Mouse (Mus musculus) erythroblast, adult 5-6 weeks (primary cell): ENCODE results near the gene Gpr152. TPM values are rescaled to one million over a fixed set of nuclear protein-coding genes. Genes with fewer than 3 reads are reported as not detected.

ENCODE experiments used
- ATAC-seq: replicated peaks from 2 replicates; pipeline ENCODE4 v1.8.0; 2016; ENCODE audit warnings: moderate number of reproducible peaks, mild to moderate bottlenecking, moderate TSS enrichment, inconsistent platforms; ENCODE audit not compliant: poor library complexity, low FRiP score, severe bottlenecking
- total RNA-seq, 2 experiments: library from RNA; stranded (forward) in 1 of 2; stranded (reverse) in 1 of 2; fragments of 150-400 nt in 1 of 2; fragments of 200-764, 138-1000 nt in 1 of 2; gene quantifications; 2 replicates each; pipeline versions ENCODE4 v1.2.3 to v1.2.4; 2015 to 2017; ENCODE audit warnings: low replicate concordance in 2 of 2

Gpr152 gene
- total RNA-seq, 2 experiments from 2014 or later, result not detected

GRCm38 (mm10) chr19:4164100-4164499, 24.5 kb downstream of the Gpr152 start:
- no peak for ATAC-seq

GRCm38 (mm10) chr19:4164721-4165120, 25.1 kb downstream of the Gpr152 start:
- no peak for ATAC-seq

DNA sequence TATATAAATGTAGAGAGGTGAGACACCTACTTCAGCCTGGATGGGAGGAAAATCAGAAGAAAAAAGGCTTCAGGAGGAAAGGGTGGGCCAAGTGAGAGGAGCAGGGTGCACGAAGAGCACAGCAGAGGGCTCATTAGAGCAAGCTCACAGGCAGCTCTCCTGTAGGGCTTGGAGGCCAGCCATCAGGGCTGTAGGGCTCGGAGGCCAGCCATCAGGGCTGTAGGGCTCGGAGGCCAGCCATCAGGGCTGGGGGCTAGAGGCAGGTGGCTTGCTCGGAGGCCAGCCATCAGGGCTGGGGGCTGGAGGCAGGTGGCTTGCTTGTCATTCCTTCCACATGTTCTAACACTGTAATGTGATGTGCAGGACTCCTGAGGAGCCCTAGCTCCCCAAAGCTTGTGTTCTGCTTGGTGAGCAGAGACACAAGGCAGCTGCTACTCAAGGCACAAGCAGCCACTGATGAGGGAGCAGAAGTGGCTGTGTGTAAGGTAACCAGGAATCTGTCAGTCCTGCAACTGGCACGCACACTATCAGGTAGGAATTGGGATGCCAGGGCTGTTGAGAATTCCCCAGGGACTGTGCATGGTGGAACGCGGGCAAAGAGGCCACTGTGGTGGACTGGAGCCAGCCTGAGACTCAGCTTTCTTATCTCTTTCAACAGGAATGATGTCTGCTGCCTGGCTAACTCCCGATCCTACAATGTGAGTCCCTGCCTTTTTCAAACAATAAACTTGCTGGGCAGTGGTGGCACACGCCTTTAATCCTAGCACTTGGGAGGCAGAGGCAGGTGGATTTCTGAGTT, 27.3 kb downstream of the Gpr152 start:
- no peak for ATAC-seq

DNA sequence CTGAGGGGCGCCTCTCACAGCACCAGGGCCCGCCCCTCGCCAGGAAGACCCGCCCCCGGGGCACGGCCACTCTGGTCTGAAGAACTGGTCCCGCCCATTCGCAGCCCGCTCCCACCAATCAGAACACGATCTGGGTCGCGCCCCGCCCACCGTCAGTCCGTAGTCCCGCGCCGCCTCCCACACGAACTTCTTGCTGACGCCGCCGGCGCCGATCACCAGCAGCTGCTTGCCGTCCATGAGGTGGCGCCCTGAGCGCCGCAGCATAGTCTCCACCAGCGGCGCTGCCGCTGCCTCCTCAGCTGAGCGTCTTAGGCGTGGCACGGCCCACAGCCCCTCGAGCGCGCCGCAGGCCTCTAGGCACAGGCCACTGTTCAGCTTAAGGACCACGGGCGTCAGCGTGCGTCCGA, 29.8 kb downstream of the Gpr152 start:
- ATAC-seq, result peak; percentile 94

GRCm38 (mm10) chr19:4169810-4170209, 30.2 kb downstream of the Gpr152 start:
- ATAC-seq, result no peak; the same call in 1 of the 2 replicates

DNA sequence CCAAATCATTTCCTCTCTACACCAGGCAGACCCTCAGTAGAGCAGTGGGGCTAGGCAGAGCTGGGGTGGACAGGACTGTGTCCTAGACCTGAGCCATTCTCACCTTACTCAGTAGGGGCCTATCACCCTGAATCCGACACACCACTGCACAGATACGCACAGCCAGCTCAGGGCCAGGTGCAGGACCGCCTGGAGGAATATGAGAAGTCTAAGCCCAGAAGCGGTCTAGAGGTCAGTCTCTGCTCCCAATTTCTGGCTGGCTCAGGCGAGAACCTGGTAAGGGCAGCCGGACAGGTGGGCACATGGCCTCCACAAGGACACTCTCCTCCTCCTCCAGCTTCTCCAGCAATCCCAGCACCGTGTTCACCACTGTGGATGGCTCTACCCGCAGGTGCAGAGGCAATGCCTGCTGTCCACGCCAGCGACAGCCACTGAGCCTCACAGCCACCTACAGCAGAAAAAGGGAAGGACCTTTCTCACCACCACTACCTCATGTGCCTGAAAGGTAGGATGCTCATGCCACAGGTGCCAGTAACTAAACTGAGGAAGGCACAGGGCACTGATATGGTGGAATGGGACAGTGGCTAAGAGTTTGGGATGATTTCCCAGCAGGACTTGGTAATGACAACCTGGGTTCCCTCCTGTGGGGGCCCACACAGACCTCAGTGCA, 31.3 kb downstream of the Gpr152 start:
- no peak for ATAC-seq

GRCm38 (mm10) chr19:4171393-4172290, 32.1 kb downstream of the Gpr152 start:
- ATAC-seq, result no peak

DNA sequence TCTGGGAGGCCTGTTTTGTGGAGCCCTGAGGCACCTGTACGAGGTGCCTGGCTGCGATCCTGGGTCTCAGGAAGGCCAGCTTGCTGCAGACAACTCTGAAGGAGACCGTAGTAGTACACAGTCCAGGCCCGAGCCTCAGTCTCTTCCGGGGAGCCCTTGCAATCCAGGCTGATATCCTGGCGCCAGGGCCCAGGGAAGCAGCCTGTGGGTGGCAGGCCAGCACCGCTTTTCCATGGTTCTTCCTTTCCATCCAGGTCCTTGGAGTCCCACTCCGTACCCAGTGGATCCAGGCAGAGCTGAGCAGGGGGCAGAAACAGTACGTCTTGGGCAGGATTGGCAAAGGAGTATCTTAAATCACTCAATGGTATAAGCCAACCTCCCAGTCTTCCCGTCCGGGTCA, 33.3 kb downstream of the Gpr152 start:
- no peak for ATAC-seq

- ATAC-seq, result no peak
These were observed 35.9 kb downstream of the Gpr152 start, which contains the start of gene Carns1 for GRCm38 (mm10) chr19:4175368-4175947. Gene Carns1, minus strand, starts transcription at chr19:4175479.

- no peak for ATAC-seq
These were observed 40.8 kb downstream of the Gpr152 start for GRCm38 (mm10) chr19:4180411-4180810.

DNA sequence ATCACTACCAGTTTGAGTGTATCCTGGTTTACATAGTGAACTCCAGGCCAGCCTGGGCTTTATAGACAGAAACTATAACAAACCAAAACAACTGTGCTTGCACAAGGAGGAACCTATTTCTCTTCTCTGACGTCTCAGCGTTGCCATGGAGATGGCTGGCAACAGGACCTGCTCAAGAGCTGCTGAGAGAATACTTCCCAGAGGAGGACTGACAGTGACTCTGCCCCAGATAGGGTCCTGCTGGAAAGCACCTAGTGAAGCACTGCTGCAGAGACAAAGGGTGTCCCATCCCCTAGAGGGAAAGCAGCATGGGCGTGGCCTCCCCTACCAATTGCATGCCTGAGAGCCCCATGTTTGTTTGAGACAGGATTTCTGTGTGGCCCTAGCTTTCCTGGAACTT, 42.3 kb downstream of the Gpr152 start:
- ATAC-seq, result no peak

DNA sequence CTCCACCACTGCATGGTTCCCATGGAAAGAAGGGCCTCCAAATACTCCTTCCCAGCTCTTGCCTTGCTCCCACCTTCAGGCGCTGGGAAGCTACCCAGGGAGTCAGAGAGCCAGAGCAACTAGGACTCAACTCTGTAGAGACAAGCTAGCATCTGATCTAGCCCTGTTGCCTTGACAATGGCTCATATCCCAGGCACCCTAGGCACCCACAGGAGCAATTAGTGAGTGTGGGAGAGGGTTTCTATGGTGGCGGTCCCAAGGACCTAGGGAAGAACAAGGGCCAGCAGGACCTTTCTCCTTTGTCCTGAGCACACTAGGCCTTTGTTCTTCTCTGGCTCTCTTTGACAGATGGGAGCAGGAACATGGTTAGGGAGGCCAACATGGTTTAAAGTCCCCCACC, 44.1 kb downstream of the Gpr152 start:
- no peak for ATAC-seq

DNA sequence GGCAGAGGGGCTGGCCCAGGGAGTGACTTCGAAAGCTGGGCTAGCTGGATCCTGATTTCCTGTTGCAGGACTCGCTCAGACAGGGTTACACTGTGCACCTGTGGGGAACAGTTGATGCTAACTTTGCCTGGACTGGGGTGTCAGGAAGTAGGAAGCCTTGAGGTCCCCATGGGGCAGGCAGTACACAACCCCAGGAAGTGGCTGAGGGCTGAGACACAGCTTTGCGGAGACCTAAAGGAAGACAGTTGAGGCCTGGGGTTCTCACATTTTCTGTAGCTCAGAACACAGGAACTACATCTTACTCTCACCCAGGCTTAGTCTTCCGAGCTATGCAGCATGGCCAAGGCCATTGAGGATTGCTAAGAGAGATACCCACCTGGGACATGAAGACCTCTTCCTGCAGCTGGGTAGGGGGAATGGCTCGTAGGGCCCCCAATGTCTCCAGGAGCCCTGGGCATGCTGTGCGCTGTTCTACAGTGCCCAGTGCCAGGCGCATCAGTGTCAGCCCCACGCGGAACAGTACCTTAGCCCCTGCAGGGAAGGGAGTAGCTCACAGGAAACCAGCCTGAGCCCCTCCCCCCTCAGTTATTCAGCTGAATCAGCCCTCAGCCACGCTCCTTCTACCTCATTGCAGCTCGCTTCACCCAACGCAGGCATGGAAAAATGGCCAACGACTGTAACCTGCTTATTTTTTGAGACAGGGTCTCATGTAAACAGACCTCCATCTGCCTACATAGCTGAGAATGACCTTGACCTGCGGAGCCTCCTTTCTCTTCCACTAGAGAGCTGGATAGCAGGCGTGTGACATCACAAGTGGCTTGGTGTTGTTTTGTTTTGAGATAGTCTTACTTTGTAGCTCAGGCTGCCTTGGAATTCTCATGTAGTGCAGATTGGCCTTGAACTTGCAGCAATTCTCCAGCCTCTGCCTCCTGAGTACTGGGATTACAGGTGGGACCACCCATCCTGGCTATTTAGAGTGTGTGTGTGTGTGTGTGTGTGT, 45.7 kb downstream of the Gpr152 start:
- no peak for ATAC-seq

- no peak for ATAC-seq
These were observed 47.7 kb downstream of the Gpr152 start for GRCm38 (mm10) chr19:4187303-4187702.

- no peak for ATAC-seq
These were observed 49.5 kb downstream of the Gpr152 start for GRCm38 (mm10) chr19:4189051-4189620.

DNA sequence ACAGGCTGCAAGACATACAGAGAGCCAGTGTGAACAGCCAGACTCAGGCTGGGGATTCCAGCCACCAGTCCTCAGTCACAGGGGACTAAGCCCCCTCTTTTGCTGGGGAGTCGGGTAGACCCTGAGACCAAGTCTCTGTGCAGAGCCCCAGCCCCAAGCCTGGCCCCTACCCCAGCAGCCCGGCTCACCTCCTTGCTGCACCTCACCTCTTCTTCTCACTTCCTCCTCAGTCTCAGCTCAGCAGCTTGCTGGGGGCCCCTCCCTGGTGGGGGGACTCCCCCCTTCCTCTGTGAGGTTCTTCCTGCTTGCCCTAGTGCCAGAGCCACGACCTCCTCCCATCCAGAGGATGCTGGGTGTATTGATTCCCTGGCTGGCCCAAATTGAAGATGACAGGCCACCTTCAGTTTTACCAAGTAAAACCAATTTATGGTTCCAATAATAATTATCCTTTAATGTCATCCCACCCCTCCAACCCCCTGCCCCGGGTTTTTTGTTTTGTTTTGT, 51.3 kb downstream of the Gpr152 start, which contains the start of gene Tbc1d10c:
Tbc1d10c (minus strand) TSS at position 454 of the 504 bp plus-strand sequence.
- ATAC-seq, result no peak

DNA sequence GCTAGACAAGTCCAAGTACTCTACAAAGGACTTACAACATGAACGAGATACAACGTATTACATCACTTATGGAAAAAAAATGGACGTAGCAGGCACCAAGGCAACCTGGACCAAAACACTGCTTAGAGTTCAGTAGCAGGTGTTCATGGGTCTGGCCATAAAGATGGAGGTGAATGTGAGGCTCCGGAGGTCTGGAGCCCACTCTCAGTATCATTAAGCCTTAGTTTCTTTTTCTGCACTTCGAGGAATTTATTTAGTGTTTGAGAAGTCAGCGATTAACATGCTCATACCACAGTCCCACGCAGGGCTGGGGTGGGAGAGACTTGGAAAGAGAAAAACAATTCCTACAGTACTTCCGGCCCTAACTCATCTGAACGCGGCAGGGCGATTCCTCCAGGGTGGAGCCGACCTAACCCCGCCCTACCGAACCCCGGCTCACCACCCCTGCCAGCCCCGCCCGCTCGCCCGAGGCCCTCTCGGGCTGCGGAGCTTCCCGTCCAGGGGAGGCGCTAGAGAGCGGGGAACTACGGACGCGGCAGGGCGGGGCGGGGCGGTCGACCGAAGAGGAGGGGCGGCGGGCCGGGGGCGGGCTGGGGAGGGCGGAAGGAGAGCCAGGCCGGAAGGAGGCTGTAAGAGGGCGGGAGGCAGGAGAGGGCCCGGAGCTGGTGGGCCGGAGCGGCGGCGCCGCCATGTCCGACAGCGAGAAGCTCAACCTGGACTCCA, 52.1 kb downstream of the Gpr152 start, which contains the start of gene Ppp1ca:
Ppp1ca (plus strand) TSS at position 538 of the 723 bp plus-strand sequence.
- peak; percentile 90 for ATAC-seq
